Mouse (Mus musculus) macrophage (primary cell): ENCODE measurements around the gene Dolpp1. TPM values are rescaled to one million over a fixed set of nuclear protein-coding genes. Genes with fewer than 3 reads are reported as not detected.
"Not testable (repeated sequence)": the region's sequence is repeated elsewhere in the genome, so short reads cannot be mapped to it uniquely, and the experiment has no call there.

Experiments used
- H3K27ac ChIP-seq: fragments of 350-480 bp; formaldehyde crosslinking; 2 replicates; pipeline ENCODE4 v1.9.0; 2021
- H3K36me3 ChIP-seq: fragments of 350-480 bp; formaldehyde crosslinking; 2 replicates; pipeline ENCODE4 v1.9.0; 2021; ENCODE audit errors: inconsistent target
- H3K4me3 ChIP-seq: fragments of 350-480 bp; formaldehyde crosslinking; 2 replicates; pipeline ENCODE4 v1.9.0; 2021; ENCODE audit errors: inconsistent target
- H3K79me2 ChIP-seq: fragments of 350-480 bp; formaldehyde crosslinking; 2 replicates; pipeline ENCODE4 v1.9.0; 2021; ENCODE audit errors: inconsistent target
- WGBS: methylation state at CpG from one replicate; pipeline ENCODE4 v1.1.7; 2026; ENCODE audit warnings: inconsistent platforms; ENCODE audit not compliant: missing documents; 5-methylcytosine and 5-hydroxymethylcytosine counted together
- polyA plus RNA-seq: library from polyadenylated mRNA; stranded (reverse); fragments of 250-400 nt; gene quantifications from 3 replicates; pipeline ENCODE4 v1.2.4, GENCODE M21; 2018; ENCODE audit warnings: inconsistent platforms

Dolpp1 gene
- polyA plus RNA-seq, 1 experiment from 2014 or later: 18.7 TPM

DNA sequence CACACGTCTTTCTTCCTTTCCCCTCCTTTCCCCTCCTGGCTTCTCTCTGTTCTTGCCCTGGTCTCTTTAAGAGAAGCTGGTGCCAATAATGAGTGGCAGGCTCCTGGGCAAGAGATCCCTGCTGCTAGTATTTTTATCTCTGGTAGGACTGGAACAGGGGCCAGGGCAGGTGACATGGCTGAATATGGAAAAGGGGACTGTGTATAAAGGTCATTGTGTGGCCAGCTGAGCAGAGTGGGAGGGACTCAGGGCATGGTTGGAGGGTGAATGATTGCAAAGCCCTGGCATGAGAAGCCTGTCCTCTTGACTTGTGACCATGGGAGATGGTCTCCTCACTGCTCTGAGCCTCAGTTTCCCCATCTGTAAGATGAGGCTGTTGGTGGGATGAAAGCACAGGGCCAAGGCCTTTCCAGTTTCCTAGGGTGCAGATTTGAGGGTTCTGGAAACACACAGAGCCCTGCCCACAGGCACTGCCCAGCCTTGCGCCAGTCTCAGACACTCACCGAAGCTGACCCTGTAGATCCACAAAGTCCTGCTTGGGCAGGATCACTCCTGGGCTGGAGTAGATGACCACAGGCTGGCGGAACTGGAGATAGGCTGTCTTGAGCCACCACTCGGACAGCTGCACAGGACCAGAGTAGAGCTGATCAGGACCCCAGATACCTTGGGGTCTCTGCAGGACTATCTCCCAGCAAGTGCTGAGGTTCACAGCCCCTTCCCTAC is 17.6 kb downstream of the Dolpp1 start:
- Histone ChIP-seq H3K4me3 (no peak overlapping the region), H3K27ac (no peak overlapping the region), H3K36me3 (peaks cover 28% of the 10 kb centered on the region), H3K79me2 (peaks cover 20% of the 10 kb centered on the region)
- WGBS: 90% methylated on average over 5 of the region's 5 CpGs

GRCm38 (mm10) chr2:30413038-30413973 is 21.3 kb downstream of the Dolpp1 start:
- H3K4me3 ChIP-seq: no peak overlapping the region
- 88% methylated on average over 16 of the region's 16 CpGs for WGBS
- H3K36me3 ChIP-seq: peaks cover 18% of the 10 kb centered on the region; the same call in 1 of the 2 replicates
- H3K27ac ChIP-seq: no peak overlapping the region
- peaks cover 45% of the 10 kb centered on the region for H3K79me2 ChIP-seq

GRCm38 (mm10) chr2:30414101-30414500 is 22.0 kb downstream of the Dolpp1 start:
- no peak overlapping the region for H3K4me3 ChIP-seq

GRCm38 (mm10) chr2:30414681-30415080 is 22.6 kb downstream of the Dolpp1 start:
- H3K4me3 ChIP-seq: peak overlapping the region; percentile 81
- peak overlapping the region; percentile 62 for H3K27ac ChIP-seq
- 74% methylated on average over 5 of the region's 5 CpGs for WGBS
- H3K36me3 ChIP-seq: peaks cover 15% of the 10 kb centered on the region; the same call in 1 of the 2 replicates
- peaks cover 59% of the 10 kb centered on the region for H3K79me2 ChIP-seq

More at GRCm38 (mm10) chr2:30414101-30414500, 22.0 kb downstream of the Dolpp1 start:
- 65% methylated on average over 4 of the region's 4 CpGs for WGBS
- H3K27ac ChIP-seq: no peak overlapping the region
- peaks cover 18% of the 10 kb centered on the region; the same call in 1 of the 2 replicates for H3K36me3 ChIP-seq
- H3K79me2 ChIP-seq: peaks cover 53% of the 10 kb centered on the region

- Histone ChIP-seq H3K36me3 (peaks cover 9% of the 10 kb centered on the region; the same call in 1 of the 2 replicates), H3K79me2 (peaks cover 66% of the 10 kb centered on the region), H3K27ac (peak within 1 kb of the TSS; percentile 90), H3K4me3 (peak within 1 kb of the TSS; percentile 81)
- WGBS: 2% methylated on average over 46 of the region's 58 CpGs
Observed at GRCm38 (mm10) chr2:30415157-30415935, 23.3 kb downstream of the Dolpp1 start, which contains the start of gene Crat. Crat (minus strand) TSS chr2:30415813.

- under 1% methylated on average over 57 of the region's 67 CpGs for WGBS
- H3K4me3 ChIP-seq: peak within 1 kb of the TSS; percentile 81
- H3K27ac ChIP-seq: peak within 1 kb of the TSS; percentile 90
- H3K36me3 ChIP-seq: peaks cover 1% of the 10 kb centered on the region; the same call in 1 of the 2 replicates
- peaks cover 73% of the 10 kb centered on the region for H3K79me2 ChIP-seq
Observed at GRCm38 (mm10) chr2:30415936-30416648, 24.0 kb downstream of the Dolpp1 start, which contains the start of gene Ptpa. Ptpa (plus strand) TSS chr2:30416039.

GRCm38 (mm10) chr2:30416649-30416965 is 24.6 kb downstream of the Dolpp1 start:
- peak overlapping the region; percentile 90 for H3K27ac ChIP-seq
- H3K79me2 ChIP-seq: peaks cover 78% of the 10 kb centered on the region
- no peaks in the 10 kb centered on the region for H3K36me3 ChIP-seq
- 3% methylated on average over 7 of the region's 7 CpGs for WGBS
- peak overlapping the region; percentile 81 for H3K4me3 ChIP-seq

DNA sequence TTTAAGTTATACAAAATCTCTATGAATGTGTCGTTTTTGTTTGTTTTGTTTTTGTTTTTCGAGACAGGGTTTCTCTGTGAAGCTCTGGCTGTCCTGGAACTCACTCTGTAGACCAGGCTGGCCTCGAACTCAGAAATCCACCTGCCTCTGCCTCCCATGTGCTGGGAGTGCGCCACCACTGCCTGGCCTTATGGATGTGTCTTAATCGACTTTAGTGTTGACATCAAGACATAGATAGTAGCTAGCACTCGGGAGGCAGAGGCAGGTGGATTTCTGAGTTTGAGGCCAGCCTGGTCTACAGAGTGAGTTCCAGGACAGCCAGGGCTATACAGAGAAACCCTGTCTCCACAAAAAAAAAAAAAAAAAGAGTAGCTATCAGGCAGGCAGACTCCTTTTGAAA is 25.1 kb downstream of the Dolpp1 start:
- not testable (repeated sequence) for H3K27ac ChIP-seq, H3K36me3 ChIP-seq
- WGBS: 61% methylated on average over 4 of the region's 6 CpGs
- peaks cover 84% of the 10 kb centered on the region for H3K79me2 ChIP-seq
- H3K4me3 ChIP-seq: peak overlapping the region; percentile 81; the same call in 1 of the 2 replicates

GRCm38 (mm10) chr2:30417595-30418165 is 25.6 kb downstream of the Dolpp1 start:
- H3K36me3 ChIP-seq: no peaks in the 10 kb centered on the region
- peaks cover 89% of the 10 kb centered on the region for H3K79me2 ChIP-seq
- WGBS: 67% methylated on average over 5 of the region's 5 CpGs
- H3K27ac ChIP-seq: no peak overlapping the region
- H3K4me3 ChIP-seq: no peak overlapping the region

- WGBS: 93% methylated on average over 6 of the region's 6 CpGs
- Histone ChIP-seq H3K4me3 (no peak overlapping the region), H3K27ac (no peak overlapping the region), H3K36me3 (no peaks in the 10 kb centered on the region), H3K79me2 (peaks cover 89% of the 10 kb centered on the region)
Observed at GRCm38 (mm10) chr2:30418259-30418658, 26.2 kb downstream of the Dolpp1 start.

DNA sequence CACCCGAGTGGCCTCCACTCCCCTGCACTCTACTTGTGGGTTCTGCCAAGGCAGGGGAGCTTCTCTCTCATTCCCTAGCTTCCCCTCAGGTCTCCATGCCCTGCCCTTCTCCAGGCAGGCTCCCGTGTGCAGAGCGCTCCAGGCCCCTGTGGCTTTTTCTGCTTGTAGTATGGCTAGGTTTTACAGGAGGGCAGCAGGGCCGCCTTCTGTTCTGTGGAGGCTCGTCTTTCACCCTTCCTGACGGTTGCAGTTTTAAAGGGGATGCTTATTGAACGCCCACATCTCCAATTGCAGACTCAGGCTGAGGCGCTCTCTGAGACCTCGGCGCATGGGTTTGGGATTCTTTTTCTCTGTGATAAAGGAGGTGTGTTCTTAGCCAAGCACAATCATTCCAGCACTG is 27.1 kb downstream of the Dolpp1 start:
- Histone ChIP-seq H3K79me2 (peaks cover 89% of the 10 kb centered on the region), H3K4me3 (no peak overlapping the region), H3K27ac (no peak overlapping the region), H3K36me3 (no peaks in the 10 kb centered on the region)
- WGBS: 86% methylated on average over 9 of the region's 10 CpGs

DNA sequence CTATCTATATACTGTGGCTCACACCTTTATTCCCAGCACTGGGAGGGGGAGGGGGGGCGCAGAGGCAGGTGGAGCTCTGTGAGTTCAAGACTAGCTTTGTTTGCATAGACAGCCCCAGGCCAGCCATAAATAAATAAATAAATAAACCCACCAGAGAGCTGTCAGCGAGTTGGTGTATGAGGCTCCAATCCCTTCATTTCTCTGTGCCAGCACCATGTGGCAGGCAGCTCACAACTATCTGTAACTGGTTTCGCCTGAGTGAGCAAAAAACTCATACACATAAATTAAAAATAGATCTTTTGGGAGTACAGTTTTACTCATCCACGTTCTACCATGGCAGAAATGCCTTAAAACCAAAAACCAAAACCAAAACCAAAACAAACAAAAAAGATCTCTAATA is 29.4 kb downstream of the Dolpp1 start:
- Histone ChIP-seq H3K4me3 (no peak overlapping the region), H3K27ac (no peak overlapping the region), H3K36me3 (peaks cover 7% of the 10 kb centered on the region; the same call in 1 of the 2 replicates), H3K79me2 (peaks cover 100% of the 10 kb centered on the region)
- WGBS: 64% methylated on average over 2 of the region's 4 CpGs

DNA sequence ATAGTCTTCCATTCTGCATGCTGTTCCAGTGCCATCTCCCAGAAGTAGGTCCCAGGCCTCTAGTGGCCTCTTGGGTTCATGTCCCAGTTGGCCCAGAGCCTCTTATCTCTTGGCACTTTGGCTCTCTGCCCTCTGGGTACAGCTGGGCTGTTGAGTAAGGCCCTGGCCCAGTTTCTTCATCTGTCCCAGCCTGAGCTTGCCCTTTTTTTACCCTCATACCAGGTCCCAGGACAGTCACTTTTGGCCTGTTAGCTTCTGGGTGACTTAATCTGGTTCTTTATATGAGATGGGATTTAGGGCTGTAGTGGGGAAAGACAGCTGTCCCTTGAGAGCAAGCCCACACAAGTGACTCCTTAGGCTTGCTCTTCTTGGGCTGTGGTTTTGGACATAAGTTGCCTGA is 37.1 kb downstream of the Dolpp1 start:
- Histone ChIP-seq H3K4me3 (no peak overlapping the region), H3K79me2 (peaks cover 29% of the 10 kb centered on the region), H3K27ac (no peak overlapping the region), H3K36me3 (peaks cover 78% of the 10 kb centered on the region)
